Mouse (Mus musculus): ENCODE results near the gene Slc39a9. TPM values are rescaled to one million over a fixed set of nuclear protein-coding genes. Genes with fewer than 3 reads are reported as not detected.

The Slc39a9 gene
- polyA plus RNA-seq, 1 experiment, result 12.0 TPM

DNA sequence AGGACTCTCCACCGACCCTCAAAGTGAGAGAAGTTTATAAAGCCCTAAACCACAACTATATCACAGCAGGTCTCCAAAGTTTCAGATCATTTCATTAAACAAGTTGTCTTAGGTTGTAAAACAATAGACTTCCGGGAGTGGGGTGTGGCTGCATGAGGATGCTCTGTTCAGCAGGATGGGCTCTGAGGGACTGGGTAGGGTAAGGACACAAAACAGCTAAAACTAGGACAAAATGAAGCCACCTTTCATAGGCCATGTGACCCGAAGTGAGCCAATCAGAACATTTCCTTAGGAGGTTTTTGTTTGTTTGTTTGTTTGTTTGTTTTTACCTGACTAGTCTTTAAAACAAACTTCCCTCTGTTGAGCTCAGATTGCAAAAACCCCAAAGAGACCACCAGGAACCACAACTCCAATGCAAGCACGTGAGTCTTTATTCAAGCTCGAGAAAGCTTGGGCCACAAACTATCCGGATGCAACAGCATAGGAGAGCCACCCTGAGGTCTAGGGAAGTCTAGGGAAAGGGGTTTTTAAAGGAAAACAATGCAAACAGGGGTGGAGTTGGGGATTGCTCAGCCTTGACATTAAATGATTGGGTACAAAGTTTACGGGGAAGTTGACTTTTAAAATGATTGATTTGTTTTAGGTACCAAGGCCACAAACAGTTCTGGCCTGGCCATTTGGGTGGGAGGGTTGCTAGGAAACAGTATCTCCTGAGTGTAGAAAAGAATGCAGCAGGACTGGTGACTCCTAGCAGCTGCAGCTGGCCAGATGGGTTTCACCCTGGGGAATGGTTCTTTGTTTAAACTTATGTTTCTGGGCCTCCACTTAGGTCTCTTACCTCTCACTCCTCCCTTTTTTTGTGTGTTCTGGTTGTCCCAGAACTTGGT, 28.1 kb upstream of the Slc39a9 start:
- no peak for TF ChIP-seq POLR2A (IDR thresholded peaks at IDR 0.05; ENCODE audit: control insufficient read depth, low read depth, low read length)
- no peak for TF ChIP-seq CTCF (IDR thresholded peaks at IDR 0.05; ENCODE audit: control insufficient read depth, insufficient read depth, insufficient replicate concordance, low read depth, low read length)
- Histone ChIP-seq H3K27me3 (ENCODE audit: control insufficient read depth, insufficient read depth, low read length) (no peaks in the 10 kb centered on the region), H3K36me3 (ENCODE audit: control insufficient read depth, insufficient read depth, low read length) (no peaks in the 10 kb centered on the region), H3K4me3 (ENCODE audit: control insufficient read depth, low read depth, low read length) (no peak overlapping the region), H3K4me1 (ENCODE audit: control insufficient read depth, insufficient read depth, low read length) (no peaks in the 10 kb centered on the region), H3K27ac (ENCODE audit: control insufficient read depth, insufficient read depth, low read depth, low read length) (no peak overlapping the region)

DNA sequence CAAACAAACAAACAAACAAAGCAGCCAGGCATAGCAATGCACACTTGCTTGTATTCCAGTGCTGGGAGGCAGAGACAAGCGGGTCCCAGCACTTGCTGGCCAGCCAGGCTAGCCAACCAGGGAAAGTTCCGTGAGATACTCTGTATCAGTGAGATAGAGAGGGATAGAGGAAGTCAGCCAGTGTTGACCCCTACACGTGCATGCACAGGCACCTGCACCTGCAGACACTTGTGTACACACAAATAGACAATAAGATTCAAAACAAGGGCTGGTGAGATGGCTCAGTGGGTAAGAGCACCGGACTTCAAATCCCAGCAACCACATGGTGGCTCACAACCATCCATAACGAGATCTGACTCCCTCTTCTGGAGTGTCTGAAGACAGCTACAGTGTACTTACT, 23.2 kb upstream of the Slc39a9 start:
- H3K27me3 ChIP-seq (ENCODE audit: control insufficient read depth, insufficient read depth, low read length), result no peaks in the 10 kb centered on the region
- TF ChIP-seq POLR2A (IDR thresholded peaks at IDR 0.05; ENCODE audit: control insufficient read depth, low read depth, low read length), result no peak
- no peak for TF ChIP-seq CTCF (IDR thresholded peaks at IDR 0.05; ENCODE audit: control insufficient read depth, insufficient read depth, insufficient replicate concordance, low read depth, low read length)
- no peak overlapping the region for H3K4me3 ChIP-seq (ENCODE audit: control insufficient read depth, low read depth, low read length)
- no peaks in the 10 kb centered on the region for H3K36me3 ChIP-seq (ENCODE audit: control insufficient read depth, insufficient read depth, low read length)
- no peak overlapping the region for H3K27ac ChIP-seq (ENCODE audit: control insufficient read depth, insufficient read depth, low read depth, low read length)
- no peaks in the 10 kb centered on the region for H3K4me1 ChIP-seq (ENCODE audit: control insufficient read depth, insufficient read depth, low read length)

- Histone ChIP-seq H3K27me3 (ENCODE audit: control insufficient read depth, insufficient read depth, low read length) (no peaks in the 10 kb centered on the region), H3K36me3 (ENCODE audit: control insufficient read depth, insufficient read depth, low read length) (no peaks in the 10 kb centered on the region; the same call in none of the 2 replicates), H3K4me1 (ENCODE audit: control insufficient read depth, insufficient read depth, low read length) (no peaks in the 10 kb centered on the region), H3K4me3 (ENCODE audit: control insufficient read depth, low read depth, low read length) (no peak overlapping the region), H3K27ac (ENCODE audit: control insufficient read depth, insufficient read depth, low read depth, low read length) (no peak overlapping the region)
- TF ChIP-seq CTCF (IDR thresholded peaks at IDR 0.05; ENCODE audit: control insufficient read depth, insufficient read depth, insufficient replicate concordance, low read depth, low read length) (no peak), POLR2A (IDR thresholded peaks at IDR 0.05; ENCODE audit: control insufficient read depth, low read depth, low read length) (no peak)
Measured at GRCm38 (mm10) chr12:80631790-80632189, 11.9 kb upstream of the Slc39a9 start.

- Histone ChIP-seq H3K4me3 (ENCODE audit: control insufficient read depth, low read depth, low read length) (peak overlapping the region; percentile 93), H3K27me3 (ENCODE audit: control insufficient read depth, insufficient read depth, low read length) (no peaks in the 10 kb centered on the region), H3K36me3 (ENCODE audit: control insufficient read depth, insufficient read depth, low read length) (peaks cover 2% of the 10 kb centered on the region), H3K27ac (ENCODE audit: control insufficient read depth, insufficient read depth, low read depth, low read length) (peak overlapping the region; percentile 80), H3K4me1 (ENCODE audit: control insufficient read depth, insufficient read depth, low read length) (no peaks in the 10 kb centered on the region; the same call in 1 of the 2 replicates)
- TF ChIP-seq CTCF (IDR thresholded peaks at IDR 0.05; ENCODE audit: control insufficient read depth, insufficient read depth, insufficient replicate concordance, low read depth, low read length) (peak; percentile 73; the same call in 1 of the 2 replicates), POLR2A (IDR thresholded peaks at IDR 0.05; ENCODE audit: control insufficient read depth, low read depth, low read length) (no peak)
Measured at GRCm38 (mm10) chr12:80642725-80643692, 674 bp upstream of the Slc39a9 start.

DNA sequence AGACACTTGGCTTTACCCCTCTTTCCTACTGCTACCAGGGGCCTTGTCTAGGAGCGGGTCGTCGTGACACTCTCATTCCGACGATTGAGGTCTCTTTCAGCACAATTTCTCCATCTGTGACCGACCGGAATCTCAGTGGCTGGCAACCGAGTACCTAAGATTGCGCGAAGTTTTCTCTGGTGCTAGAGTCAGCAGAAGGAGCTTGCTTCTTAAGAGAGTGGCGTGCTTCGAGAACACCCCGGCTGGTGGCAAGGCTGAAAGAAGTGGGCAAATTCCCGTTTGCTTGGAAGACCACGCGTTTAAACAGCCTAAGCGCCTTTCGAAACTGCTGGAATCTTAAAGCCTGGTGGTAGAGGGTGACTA, 804 bp downstream of the Slc39a9 start:
- TF ChIP-seq CTCF (IDR thresholded peaks at IDR 0.05; ENCODE audit: control insufficient read depth, insufficient read depth, insufficient replicate concordance, low read depth, low read length) (no peak), POLR2A (IDR thresholded peaks at IDR 0.05; ENCODE audit: control insufficient read depth, low read depth, low read length) (no peak)
- Histone ChIP-seq H3K36me3 (ENCODE audit: control insufficient read depth, insufficient read depth, low read length) (peaks cover 2% of the 10 kb centered on the region), H3K4me3 (ENCODE audit: control insufficient read depth, low read depth, low read length) (peak overlapping the region; percentile 93), H3K27me3 (ENCODE audit: control insufficient read depth, insufficient read depth, low read length) (no peaks in the 10 kb centered on the region), H3K4me1 (ENCODE audit: control insufficient read depth, insufficient read depth, low read length) (no peaks in the 10 kb centered on the region; the same call in 1 of the 2 replicates), H3K27ac (ENCODE audit: control insufficient read depth, insufficient read depth, low read depth, low read length) (peak overlapping the region; percentile 90)

- no peak overlapping the region for H3K27ac ChIP-seq (ENCODE audit: control insufficient read depth, insufficient read depth, low read depth, low read length)
- H3K4me1 ChIP-seq (ENCODE audit: control insufficient read depth, insufficient read depth, low read length), result no peaks in the 10 kb centered on the region; the same call in 1 of the 2 replicates
- peaks cover 2% of the 10 kb centered on the region for H3K36me3 ChIP-seq (ENCODE audit: control insufficient read depth, insufficient read depth, low read length)
- H3K4me3 ChIP-seq (ENCODE audit: control insufficient read depth, low read depth, low read length), result peak overlapping the region; percentile 24; the same call in 1 of the 2 replicates
- no peaks in the 10 kb centered on the region for H3K27me3 ChIP-seq (ENCODE audit: control insufficient read depth, insufficient read depth, low read length)
- TF ChIP-seq CTCF (IDR thresholded peaks at IDR 0.05; ENCODE audit: control insufficient read depth, insufficient read depth, insufficient replicate concordance, low read depth, low read length) (no peak), POLR2A (IDR thresholded peaks at IDR 0.05; ENCODE audit: control insufficient read depth, low read depth, low read length) (no peak)
Measured at GRCm38 (mm10) chr12:80646377-80646776, 2.7 kb downstream of the Slc39a9 start.

All from testis, adult 2 months (tissue).